Mouse (Mus musculus): ENCODE measurements around the gene Ddah2.

DNA sequence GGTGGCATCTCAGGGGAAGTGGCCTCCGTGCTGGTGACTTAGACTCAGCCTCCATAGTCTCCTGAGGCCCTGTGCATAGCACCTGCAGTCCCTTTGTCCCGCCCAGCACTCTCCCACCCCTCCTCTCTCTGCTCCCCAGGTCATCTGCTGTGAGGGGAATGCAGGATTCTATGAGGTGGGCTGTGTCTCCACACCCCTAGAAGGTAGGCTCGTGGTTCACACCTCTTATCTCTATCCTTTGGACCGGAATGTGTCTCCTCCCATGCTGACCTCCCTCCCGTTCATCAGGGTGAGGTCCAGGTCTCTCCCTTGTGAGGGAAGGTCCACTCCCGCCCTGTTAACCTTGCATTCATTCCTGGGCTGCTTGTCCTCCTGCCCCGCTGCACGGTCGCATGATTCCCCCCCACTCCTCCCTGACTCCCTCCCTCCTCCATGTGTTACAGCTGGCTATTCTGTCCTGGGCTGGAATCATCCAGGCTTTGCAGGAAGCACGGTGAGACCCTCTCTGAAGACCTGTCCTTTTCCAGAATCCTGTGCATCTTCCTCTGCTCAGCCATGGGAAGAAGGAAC lies 41.4 kb downstream of the Ddah2 start:
- TF ChIP-seq CTCF (IDR thresholded peaks at IDR 0.05; ENCODE audit: extremely low read depth, insufficient read depth, insufficient read length, insufficient replicate concordance) (no peak), POLR2A (IDR thresholded peaks at IDR 0.05; ENCODE audit: low read depth, low read length) (no peak)

Measured in spleen, adult 2 months (tissue).